Mouse (Mus musculus) C2C12 (cell line): ENCODE data around the gene Fastk. TPM values are rescaled to one million over a fixed set of nuclear protein-coding genes. Genes with fewer than 3 reads are reported as not detected.
"Not testable (repeated sequence)": the region's sequence is repeated elsewhere in the genome, so short reads cannot be mapped to it uniquely, and the experiment has no call there.

Source experiments
- H3K27me3 ChIP-seq: one replicate; pipeline ENCODE4 v1.6.1; 2011; ENCODE audit not compliant: control insufficient read depth, insufficient read depth, insufficient read length
- H3K36me3 ChIP-seq: one replicate; pipeline ENCODE4 v1.6.1; 2011; ENCODE audit not compliant: control insufficient read depth, insufficient read depth
- H3K4me3 ChIP-seq: one replicate; pipeline ENCODE4 v1.5.1; 2011; ENCODE audit warnings: mild to moderate bottlenecking, control low read depth; ENCODE audit not compliant: poor library complexity, insufficient read depth, severe bottlenecking
- H3K79me2 ChIP-seq: one replicate; pipeline ENCODE4 v1.6.1; 2011; ENCODE audit not compliant: control insufficient read depth, insufficient read depth
- H3K79me3 ChIP-seq: one replicate; pipeline ENCODE4 v1.6.1; 2011; ENCODE audit warnings: low read depth, control low read depth
- H3ac ChIP-seq: one replicate; pipeline ENCODE3; 2011; ENCODE audit warnings: low read depth; ENCODE audit not compliant: control insufficient read depth, insufficient read length
- CEBPB ChIP-seq: IDR thresholded peaks from one replicate; pipeline ENCODE4 v1.6.1; 2011; ENCODE audit warnings: low read depth, mild to moderate bottlenecking, control low read depth, moderate library complexity
- CTCF ChIP-seq: IDR thresholded peaks from one replicate; pipeline ENCODE4 v1.5.1; 2011; ENCODE audit not compliant: control insufficient read depth, insufficient read depth, insufficient read length
- FOSL1 ChIP-seq: IDR thresholded peaks from one replicate; pipeline ENCODE4 v1.8.0; 2011; ENCODE audit warnings: mild to moderate bottlenecking, low read length; ENCODE audit not compliant: poor library complexity, insufficient read depth, severe bottlenecking
- MAX ChIP-seq: IDR thresholded peaks from one replicate; pipeline ENCODE4 v1.6.1; 2011; ENCODE audit warnings: mild to moderate bottlenecking, control low read depth
- MYOD1 ChIP-seq: IDR thresholded peaks from one replicate; pipeline ENCODE4 v1.6.1; 2011; ENCODE audit warnings: low read depth; ENCODE audit not compliant: control insufficient read depth, insufficient read length
- MYOG ChIP-seq: IDR thresholded peaks from one replicate; pipeline ENCODE4 v1.6.1; 2011; ENCODE audit not compliant: control insufficient read depth, insufficient read length; ENCODE audit errors: extremely low read depth
- USF1 ChIP-seq: IDR thresholded peaks from one replicate; pipeline ENCODE4 v1.6.1; 2011; ENCODE audit warnings: low read depth, mild to moderate bottlenecking, control low read depth, moderate library complexity
- polyA plus RNA-seq: library from polyadenylated mRNA; unstranded; fragments of >200 nt; fragmentation: generic; extraction: Trizol; gene quantifications from one replicate; pipeline ENCODE4 v1.2.1, GENCODE M21; 2012; ENCODE audit warnings: missing spikeins

Gene Fastk
- polyA plus RNA-seq, 1 experiment, result 90.3 TPM

GRCm38 (mm10) chr5:24400911-24401605, 44.0 kb downstream of the Fastk start:
- Histone ChIP-seq H3K4me3 (no peak overlapping the region), H3ac (no peak overlapping the region), H3K79me2 (no peaks in the 10 kb centered on the region), H3K27me3 (no peaks in the 10 kb centered on the region), H3K36me3 (peaks cover 6% of the 10 kb centered on the region), H3K79me3 (no peaks in the 10 kb centered on the region)
- no peak for TF ChIP-seq CTCF
- TF ChIP-seq USF1, result no peak
- no peak for TF ChIP-seq CEBPB
- no peak for TF ChIP-seq FOSL1
- no peak for TF ChIP-seq MYOD1
- TF ChIP-seq MAX, result no peak
- TF ChIP-seq MYOG, result no peak

- no peaks in the 10 kb centered on the region for H3K79me2 ChIP-seq
- H3K4me3 ChIP-seq, result no peak overlapping the region
- no peak overlapping the region for H3ac ChIP-seq
- TF ChIP-seq MYOD1 (no peak), CTCF (no peak), MYOG (no peak), MAX (no peak), USF1 (no peak), FOSL1 (no peak), CEBPB (no peak)
- no peaks in the 10 kb centered on the region for H3K79me3 ChIP-seq
- H3K27me3 ChIP-seq, result no peaks in the 10 kb centered on the region
- H3K36me3 ChIP-seq, result peaks cover 6% of the 10 kb centered on the region
Observed at GRCm38 (mm10) chr5:24400362-24400761, 44.7 kb downstream of the Fastk start.

GRCm38 (mm10) chr5:24399686-24400085, 45.4 kb downstream of the Fastk start:
- H3K36me3 ChIP-seq, result peaks cover 6% of the 10 kb centered on the region
- no peak overlapping the region for H3ac ChIP-seq
- no peaks in the 10 kb centered on the region for H3K79me3 ChIP-seq
- no peaks in the 10 kb centered on the region for H3K79me2 ChIP-seq
- TF ChIP-seq USF1 (no peak), FOSL1 (no peak), MYOD1 (no peak), MYOG (no peak), CTCF (no peak), MAX (no peak), CEBPB (no peak)
- H3K4me3 ChIP-seq, result no peak overlapping the region
- H3K27me3 ChIP-seq, result no peaks in the 10 kb centered on the region

DNA sequence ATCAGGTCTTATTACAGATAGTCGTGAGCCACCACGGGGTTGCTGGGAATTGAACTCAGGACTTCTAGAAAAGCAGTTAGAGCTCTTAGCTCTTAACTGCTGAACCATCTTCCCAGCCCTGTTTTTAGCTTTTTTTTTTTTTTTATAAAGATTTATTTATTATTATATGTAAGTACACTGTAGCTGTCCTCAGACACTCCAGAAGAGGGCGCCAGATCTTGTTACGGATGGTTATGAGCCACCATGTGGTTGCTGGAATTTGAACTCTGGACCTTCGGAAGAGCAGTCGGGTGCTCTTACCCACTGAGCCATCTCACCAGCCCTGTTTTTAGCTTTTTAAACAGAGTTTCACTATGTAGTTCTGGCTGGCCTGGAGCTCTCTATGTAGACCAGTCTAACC, 48.8 kb downstream of the Fastk start:
- not testable (repeated sequence) for H3K36me3 ChIP-seq, H3ac ChIP-seq, H3K27me3 ChIP-seq, H3K79me3 ChIP-seq, H3K79me2 ChIP-seq, H3K4me3 ChIP-seq

- TF ChIP-seq CTCF (peak; percentile 92), MYOG (no peak)
- Histone ChIP-seq H3K79me2 (no peaks in the 10 kb centered on the region), H3K27me3 (no peaks in the 10 kb centered on the region), H3K79me3 (no peaks in the 10 kb centered on the region), H3ac (peak overlapping the region; percentile 46), H3K4me3 (peak overlapping the region; percentile 38), H3K36me3 (no peaks in the 10 kb centered on the region)
Observed at GRCm38 (mm10) chr5:24394165-24394894, 50.8 kb downstream of the Fastk start.

DNA sequence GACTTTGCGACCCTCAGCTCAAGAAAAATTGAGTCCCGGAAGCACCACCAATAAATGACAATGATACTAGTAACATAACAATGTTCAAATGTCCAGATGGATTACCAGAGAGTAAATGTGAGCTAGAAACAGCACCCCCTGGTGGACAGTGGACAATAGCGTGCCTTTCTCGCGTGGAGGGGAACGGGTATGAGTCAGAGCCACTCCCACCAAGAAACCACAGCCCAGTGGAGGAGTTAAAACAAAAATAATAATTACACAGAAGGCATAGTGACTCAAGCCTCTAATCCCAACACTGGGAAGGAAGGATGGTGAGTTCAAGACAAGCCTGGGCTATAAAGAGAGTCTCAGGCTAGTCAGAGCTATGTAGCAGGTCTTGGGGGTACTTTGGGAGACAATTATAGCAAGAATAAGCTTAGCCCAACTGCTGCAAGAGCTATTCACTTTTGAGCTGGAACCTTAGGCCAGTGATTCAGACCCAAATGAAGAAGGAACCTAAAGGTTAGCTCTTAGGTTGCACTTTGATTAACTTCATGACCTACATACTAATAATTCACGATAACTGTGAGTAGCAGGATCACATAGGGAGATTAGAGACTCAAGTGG, 51.6 kb downstream of the Fastk start, which contains the start of gene Abcb8:
Gene Abcb8, plus strand, starts transcription at position 272 of the 606 bp plus-strand sequence.
- Histone ChIP-seq H3K79me2 (no peaks in the 10 kb centered on the region), H3K79me3 (no peaks in the 10 kb centered on the region), H3K4me3 (peak within 1 kb of the TSS; percentile 38), H3K27me3 (no peaks in the 10 kb centered on the region), H3ac (peak within 1 kb of the TSS; percentile 46), H3K36me3 (no peaks in the 10 kb centered on the region)
- peak; percentile 77 for TF ChIP-seq MAX
- TF ChIP-seq USF1, result no peak
- no peak for TF ChIP-seq MYOG
- TF ChIP-seq FOSL1, result peak; percentile 81
- peak; percentile 72 for TF ChIP-seq CTCF
- TF ChIP-seq CEBPB, result no peak
